Mouse (Mus musculus) small intestine, adult 2 months (tissue): Measurements from ENCODE around the gene Hsf5.

Experiments
- CTCF ChIP-seq: fragments of 200-500 bp; IDR thresholded peaks from 2 replicates; pipeline ENCODE4 v1.5.1; 2012; ENCODE audit warnings: low read depth, mild to moderate bottlenecking, control low read depth, inconsistent platforms, low read length, moderate library complexity, mixed read lengths; ENCODE audit not compliant: insufficient replicate concordance, insufficient read length; ENCODE audit errors: extremely low read depth
- POLR2A ChIP-seq: fragments of 200-500 bp; IDR thresholded peaks from 2 replicates; pipeline ENCODE4 v1.6.1; 2012; ENCODE audit warnings: low read depth, mild to moderate bottlenecking, control low read depth, inconsistent platforms, low read length, moderate library complexity

DNA sequence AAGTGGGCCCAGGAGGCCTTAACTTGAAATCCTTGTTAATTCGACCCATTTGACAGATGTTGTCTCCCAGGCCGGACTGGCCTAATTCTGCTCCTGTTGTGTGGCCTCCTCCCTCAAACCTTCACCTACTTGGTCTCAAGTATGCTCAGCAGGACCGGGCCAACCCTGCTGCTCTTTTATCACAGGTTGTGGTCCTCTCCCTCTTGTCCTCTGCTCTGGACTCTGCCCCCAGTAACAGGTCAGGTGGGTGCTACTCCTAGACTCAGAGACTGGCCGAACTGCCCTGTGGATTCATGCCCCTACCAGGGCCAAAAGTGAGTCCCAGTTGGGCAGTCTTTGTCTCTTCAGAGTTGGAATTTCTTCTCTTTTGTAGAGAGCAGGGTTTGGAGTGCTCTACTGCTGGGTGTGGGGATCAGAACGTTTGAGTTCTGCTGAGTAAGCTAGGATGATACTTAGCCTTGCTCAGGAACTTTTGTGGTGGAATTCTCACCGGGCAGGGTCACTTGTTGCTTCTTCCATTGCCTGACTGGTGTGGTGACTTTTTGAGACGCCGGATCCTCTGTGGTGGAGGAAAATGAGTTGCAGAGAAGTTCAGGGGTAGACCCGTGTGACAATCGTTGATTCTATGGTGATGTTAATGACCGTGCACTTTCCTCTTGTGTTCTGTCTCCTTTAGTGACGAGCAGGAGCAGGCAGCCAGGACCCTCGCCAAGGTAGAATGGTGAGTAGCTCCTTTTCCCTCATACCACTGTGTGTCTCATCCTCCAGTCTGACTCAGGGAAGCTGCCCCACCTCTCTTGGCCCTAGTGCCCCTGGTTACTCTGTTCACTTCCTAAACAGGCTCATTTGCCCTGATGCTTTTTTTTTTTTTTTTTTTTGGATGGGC, 24.0 kb upstream of the Hsf5 start:
- no peak for TF ChIP-seq CTCF
- TF ChIP-seq POLR2A, result peak; percentile 61; the same call in 1 of the 2 replicates
